Mouse (Mus musculus): Measurements from ENCODE around the gene Gcfc2. TPM values are rescaled to one million over a fixed set of nuclear protein-coding genes. Genes with fewer than 3 reads are reported as not detected.

Gene Gcfc2
- polyA plus RNA-seq, 1 experiment from 2014 or later: 14.3 TPM

DNA sequence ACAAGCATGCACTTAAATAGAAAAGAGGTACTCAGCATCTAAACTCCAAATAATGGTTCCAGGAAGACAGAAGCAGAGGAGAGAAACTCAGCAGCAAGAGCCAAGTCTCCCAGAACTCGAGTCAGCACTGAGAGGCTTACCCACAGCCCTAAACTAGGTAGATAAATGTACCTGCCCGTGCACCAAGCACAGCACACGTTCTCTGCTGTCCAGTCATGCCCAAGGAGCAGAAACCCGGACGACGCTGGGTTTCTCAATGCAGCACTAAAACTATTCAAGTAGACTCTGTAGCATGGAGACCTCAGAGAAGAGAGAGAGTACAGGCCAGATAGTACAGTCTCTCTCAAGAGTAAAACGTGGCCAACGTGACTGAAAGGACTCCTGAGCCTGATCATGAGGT, 36.4 kb downstream of the Gcfc2 start:
- no peak for DNase-seq (ENCODE audit: low spot score)
- peaks cover 13% of the 10 kb centered on the region for H3K36me3 ChIP-seq (replicated peaks; ENCODE audit: control insufficient read depth, insufficient read depth, low read depth, low read length)
- WGBS: 93% methylated on average over 8 of the region's 8 CpGs

DNA sequence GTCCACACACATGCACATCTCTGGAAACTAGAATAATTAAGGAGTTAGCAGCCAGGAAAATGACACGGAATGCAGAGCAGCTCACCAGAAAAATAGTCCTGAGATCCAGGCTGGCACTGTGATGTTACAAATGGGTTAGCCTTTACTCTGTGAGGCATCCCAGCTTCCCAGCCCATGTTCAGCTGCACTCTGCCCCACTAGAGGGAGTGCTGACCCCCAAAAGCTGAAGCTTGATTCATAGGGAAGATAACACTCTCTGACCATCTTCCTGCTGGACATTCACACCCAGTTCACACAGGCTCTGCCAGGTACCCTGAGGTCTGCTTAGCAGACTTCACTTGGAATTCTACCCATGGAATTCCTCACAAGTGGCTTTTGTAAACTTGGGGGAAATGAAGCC, 36.8 kb downstream of the Gcfc2 start:
- Histone ChIP-seq H3K9me3 (replicated peaks; ENCODE audit: control insufficient read depth, low read length) (0 out of 2 replicates have a peak, but pooled peaks cover 3% of the 10 kb centered on the region), H3K4me1 (ENCODE audit: control insufficient read depth, insufficient read depth, low read length) (no peaks in the 10 kb centered on the region), H3K36me3 (replicated peaks; ENCODE audit: control insufficient read depth, insufficient read depth, low read depth, low read length) (peaks cover 13% of the 10 kb centered on the region), H3K9ac (replicated peaks; ENCODE audit: low read length) (no peak overlapping the region), H3K27ac (replicated peaks; ENCODE audit: low read depth, low read length) (no peak overlapping the region), H3K4me2 (ENCODE audit: low read depth, low read length) (no peak overlapping the region), H3K27me3 (ENCODE audit: control insufficient read depth, insufficient read depth, low read length) (no peaks in the 10 kb centered on the region), H3K4me3 (ENCODE audit: low read depth, low read length) (no peak overlapping the region)
- DNase-seq (ENCODE audit: low spot score) (no peak), ATAC-seq (replicated peaks; ENCODE audit: insufficient number of reproducible peaks, low FRiP score, low TSS enrichment, low read depth) (no peak)
- WGBS: 88% methylated on average over 1 of the region's 1 CpGs

More for the DNA sequence above, 36.4 kb downstream of the Gcfc2 start:
- no peak overlapping the region for H3K4me2 ChIP-seq (ENCODE audit: low read depth, low read length)
- ATAC-seq (replicated peaks; ENCODE audit: insufficient number of reproducible peaks, low FRiP score, low TSS enrichment, low read depth): no peak
- H3K4me1 ChIP-seq (ENCODE audit: control insufficient read depth, insufficient read depth, low read length): no peaks in the 10 kb centered on the region
- H3K27me3 ChIP-seq (ENCODE audit: control insufficient read depth, insufficient read depth, low read length): no peaks in the 10 kb centered on the region
- no peak overlapping the region for H3K27ac ChIP-seq (replicated peaks; ENCODE audit: low read depth, low read length)
- no peak overlapping the region for H3K4me3 ChIP-seq (ENCODE audit: low read depth, low read length)
- H3K9me3 ChIP-seq (replicated peaks; ENCODE audit: control insufficient read depth, low read length): 0 out of 2 replicates have a peak, but pooled peaks cover 3% of the 10 kb centered on the region
- H3K9ac ChIP-seq (replicated peaks; ENCODE audit: low read length): no peak overlapping the region

DNA sequence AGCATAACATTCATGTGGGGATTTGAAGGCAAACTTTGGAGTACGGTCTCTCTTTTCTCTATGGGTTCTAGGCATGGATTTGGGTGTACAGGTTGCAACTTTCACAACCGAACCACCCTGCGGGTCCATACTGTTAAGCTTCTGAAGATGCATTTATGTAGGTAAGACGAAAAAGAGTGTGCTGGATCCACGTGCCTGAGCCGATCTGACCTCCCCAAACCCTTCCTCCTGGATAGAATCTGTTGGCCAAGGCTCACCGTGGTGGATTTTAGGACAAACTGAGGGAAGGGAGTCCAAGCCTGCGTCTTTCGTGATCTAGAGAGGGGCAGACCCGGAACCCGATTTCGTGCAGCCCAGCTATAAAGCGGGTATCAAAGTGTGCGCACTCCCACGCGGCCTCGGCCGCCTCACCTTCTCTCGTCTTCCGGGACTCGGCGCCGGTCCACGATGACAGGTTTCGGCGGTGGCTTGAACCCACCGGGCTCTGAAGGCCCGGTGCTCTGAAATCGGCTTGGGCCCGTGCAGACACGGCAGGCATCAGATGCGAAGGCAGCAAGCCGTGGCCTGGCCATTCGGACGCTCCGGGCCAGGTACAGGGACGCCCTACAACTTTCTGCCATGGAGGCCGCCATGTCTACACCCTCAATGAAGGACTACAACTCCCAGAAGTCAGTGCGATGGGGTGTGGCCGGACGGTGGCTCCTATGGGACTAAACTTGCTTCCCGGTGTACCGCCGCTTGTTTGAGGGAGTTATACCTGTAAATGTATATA, 42.0 kb downstream of the Gcfc2 start, which contains the start of gene Mrpl19:
Gene Mrpl19 (minus strand): TSS at position 663 of the 772 bp plus-strand sequence.
- peak within 1 kb of the TSS; percentile 86 for H3K4me3 ChIP-seq (ENCODE audit: low read depth, low read length)
- ATAC-seq (replicated peaks; ENCODE audit: insufficient number of reproducible peaks, low FRiP score, low TSS enrichment, low read depth): peak; percentile 95
- no peak within 1 kb of the TSS for H3K27ac ChIP-seq (replicated peaks; ENCODE audit: low read depth, low read length)
- peak within 1 kb of the TSS; percentile 83 for H3K9ac ChIP-seq (replicated peaks; ENCODE audit: low read length)
- H3K27me3 ChIP-seq (ENCODE audit: control insufficient read depth, insufficient read depth, low read length): no peaks in the 10 kb centered on the region
- peak within 1 kb of the TSS; percentile 58 for H3K4me2 ChIP-seq (ENCODE audit: low read depth, low read length)
- H3K9me3 ChIP-seq (replicated peaks; ENCODE audit: control insufficient read depth, low read length): no peaks in the 10 kb centered on the region
- under 1% methylated on average over 44 of the region's 44 CpGs for WGBS
- H3K4me1 ChIP-seq (ENCODE audit: control insufficient read depth, insufficient read depth, low read length): no peaks in the 10 kb centered on the region
- H3K36me3 ChIP-seq (replicated peaks; ENCODE audit: control insufficient read depth, insufficient read depth, low read depth, low read length): peaks cover 6% of the 10 kb centered on the region
- DNase-seq (ENCODE audit: low spot score): peak; percentile 96

DNA sequence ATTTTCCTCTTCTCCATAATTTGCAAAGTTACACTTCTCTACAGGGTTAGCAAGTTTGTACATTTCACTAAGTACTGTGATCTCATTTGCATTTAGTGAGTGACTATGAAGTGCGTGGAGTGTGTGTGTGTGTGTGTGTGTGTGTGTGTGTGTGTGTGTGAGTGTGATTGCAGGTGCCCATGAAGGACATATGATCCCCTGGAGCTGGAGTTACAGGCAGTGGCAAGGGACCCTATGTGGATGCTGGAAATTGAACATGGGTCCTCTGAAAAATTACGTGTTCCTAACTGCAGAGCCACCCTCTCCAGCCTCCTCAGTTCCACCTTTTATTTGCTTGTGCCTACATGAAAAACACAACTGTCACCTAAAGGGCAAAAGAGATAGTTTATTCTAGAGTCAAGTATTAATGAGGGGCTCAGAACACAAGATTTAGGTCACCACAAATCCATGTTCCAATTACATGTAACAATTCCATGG, 42.6 kb downstream of the Gcfc2 start:
- ATAC-seq (replicated peaks; ENCODE audit: insufficient number of reproducible peaks, low FRiP score, low TSS enrichment, low read depth) (peak; percentile 54), DNase-seq (ENCODE audit: low spot score) (no peak)
- Histone ChIP-seq H3K4me2 (ENCODE audit: low read depth, low read length) (no peak overlapping the region), H3K36me3 (replicated peaks; ENCODE audit: control insufficient read depth, insufficient read depth, low read depth, low read length) (peaks cover 5% of the 10 kb centered on the region), H3K4me1 (ENCODE audit: control insufficient read depth, insufficient read depth, low read length) (no peaks in the 10 kb centered on the region), H3K9me3 (replicated peaks; ENCODE audit: control insufficient read depth, low read length) (no peaks in the 10 kb centered on the region), H3K4me3 (ENCODE audit: low read depth, low read length) (peak overlapping the region; percentile 86), H3K27ac (replicated peaks; ENCODE audit: low read depth, low read length) (no peak overlapping the region), H3K9ac (replicated peaks; ENCODE audit: low read length) (no peak overlapping the region), H3K27me3 (ENCODE audit: control insufficient read depth, insufficient read depth, low read length) (no peaks in the 10 kb centered on the region)
- 49% methylated on average over 2 of the region's 2 CpGs for WGBS

DNA sequence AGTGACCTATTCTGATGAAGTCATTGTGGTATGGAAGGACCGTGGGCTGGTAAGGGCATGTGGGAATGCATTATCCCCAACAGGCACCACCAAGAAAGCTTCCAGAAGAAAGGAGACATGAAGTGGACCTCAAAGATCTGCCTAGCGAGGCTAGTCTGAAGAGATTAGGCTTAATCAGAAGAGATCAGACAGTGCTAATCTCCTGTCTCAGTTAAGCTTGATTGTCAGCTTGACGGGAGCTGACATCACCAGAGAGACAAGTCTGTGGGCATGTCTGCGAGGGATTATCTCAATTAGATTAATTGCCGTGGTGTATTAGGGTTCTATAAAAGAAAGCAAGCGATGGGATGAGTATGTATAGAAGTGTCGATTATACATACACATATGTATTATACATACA, 47.7 kb downstream of the Gcfc2 start:
- 77% methylated on average over 7 of the region's 7 CpGs for WGBS
- Histone ChIP-seq H3K9ac (replicated peaks; ENCODE audit: low read length) (no peak overlapping the region), H3K27ac (replicated peaks; ENCODE audit: low read depth, low read length) (no peak overlapping the region), H3K36me3 (replicated peaks; ENCODE audit: control insufficient read depth, insufficient read depth, low read depth, low read length) (no peaks in the 10 kb centered on the region), H3K27me3 (ENCODE audit: control insufficient read depth, insufficient read depth, low read length) (no peaks in the 10 kb centered on the region), H3K4me2 (ENCODE audit: low read depth, low read length) (no peak overlapping the region), H3K9me3 (replicated peaks; ENCODE audit: control insufficient read depth, low read length) (no peaks in the 10 kb centered on the region), H3K4me3 (ENCODE audit: low read depth, low read length) (no peak overlapping the region), H3K4me1 (ENCODE audit: control insufficient read depth, insufficient read depth, low read length) (no peaks in the 10 kb centered on the region)
- no peak for ATAC-seq (replicated peaks; ENCODE audit: insufficient number of reproducible peaks, low FRiP score, low TSS enrichment, low read depth)
- no peak for DNase-seq (ENCODE audit: low spot score)

DNA sequence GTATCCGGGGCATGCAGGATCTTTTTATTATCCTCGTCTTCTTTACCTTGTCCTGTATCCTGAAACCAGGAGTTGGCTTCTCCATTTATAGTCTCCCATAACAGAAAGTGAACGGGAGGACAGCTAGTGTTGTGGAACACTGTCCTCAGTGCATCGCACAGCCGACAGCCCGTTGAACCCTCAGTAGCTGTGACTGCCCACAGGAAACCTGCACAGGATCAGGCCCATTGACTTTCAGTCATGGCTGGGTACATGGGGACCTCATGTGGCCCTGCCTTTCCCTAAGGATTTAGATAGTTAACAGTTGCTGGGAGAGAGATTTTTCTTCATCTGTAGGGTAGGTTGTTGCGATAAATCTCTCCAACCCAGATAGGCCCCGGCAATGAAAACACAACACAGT, 49.1 kb downstream of the Gcfc2 start:
- H3K4me1 ChIP-seq (ENCODE audit: control insufficient read depth, insufficient read depth, low read length): no peaks in the 10 kb centered on the region
- ATAC-seq (replicated peaks; ENCODE audit: insufficient number of reproducible peaks, low FRiP score, low TSS enrichment, low read depth): no peak
- no peaks in the 10 kb centered on the region for H3K36me3 ChIP-seq (replicated peaks; ENCODE audit: control insufficient read depth, insufficient read depth, low read depth, low read length)
- no peaks in the 10 kb centered on the region for H3K27me3 ChIP-seq (ENCODE audit: control insufficient read depth, insufficient read depth, low read length)
- DNase-seq (ENCODE audit: low spot score): no peak
- H3K4me2 ChIP-seq (ENCODE audit: low read depth, low read length): no peak overlapping the region
- H3K9me3 ChIP-seq (replicated peaks; ENCODE audit: control insufficient read depth, low read length): no peaks in the 10 kb centered on the region
- WGBS: 87% methylated on average over 8 of the region's 8 CpGs
- no peak overlapping the region for H3K4me3 ChIP-seq (ENCODE audit: low read depth, low read length)
- no peak overlapping the region for H3K9ac ChIP-seq (replicated peaks; ENCODE audit: low read length)
- H3K27ac ChIP-seq (replicated peaks; ENCODE audit: low read depth, low read length): no peak overlapping the region

DNA sequence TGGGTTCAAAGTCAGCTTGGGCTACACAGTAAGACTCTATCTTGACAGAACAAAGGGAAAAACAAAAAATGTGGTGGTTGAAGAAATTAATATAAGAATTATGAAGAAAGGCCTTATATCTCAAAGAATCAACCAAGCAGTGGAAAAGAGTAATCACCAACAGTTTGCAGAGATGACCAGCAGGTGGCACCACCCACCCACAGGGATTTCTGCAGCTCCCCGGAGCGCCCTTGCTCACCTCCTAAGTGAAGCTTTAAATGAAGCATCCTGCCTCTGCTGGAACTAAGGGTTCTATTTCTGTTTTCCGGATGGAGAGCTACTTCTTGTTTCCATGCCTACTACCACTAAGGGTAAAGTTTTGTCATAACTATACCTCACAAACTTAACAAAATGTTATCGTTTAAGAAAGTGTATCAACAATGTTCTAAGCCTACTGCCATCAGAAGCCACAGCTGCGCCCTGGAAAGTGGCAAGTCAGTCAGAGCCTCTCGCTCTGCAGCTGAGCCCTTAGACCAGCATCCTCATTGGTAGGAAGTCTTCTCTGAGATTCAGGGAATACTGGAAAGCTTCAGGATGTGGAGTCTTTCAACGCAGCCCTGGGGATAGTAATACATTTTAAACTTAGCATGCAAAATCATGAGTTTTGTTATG, 52.6 kb downstream of the Gcfc2 start:
- H3K4me2 ChIP-seq (ENCODE audit: low read depth, low read length): no peak overlapping the region
- DNase-seq (ENCODE audit: low spot score) (peak; percentile 81), ATAC-seq (replicated peaks; ENCODE audit: insufficient number of reproducible peaks, low FRiP score, low TSS enrichment, low read depth) (peak; percentile 50; the same call in 1 of the 2 replicates)
- no peaks in the 10 kb centered on the region for H3K27me3 ChIP-seq (ENCODE audit: control insufficient read depth, insufficient read depth, low read length)
- no peaks in the 10 kb centered on the region for H3K36me3 ChIP-seq (replicated peaks; ENCODE audit: control insufficient read depth, insufficient read depth, low read depth, low read length)
- no peak overlapping the region for H3K4me3 ChIP-seq (ENCODE audit: low read depth, low read length)
- H3K4me1 ChIP-seq (ENCODE audit: control insufficient read depth, insufficient read depth, low read length): no peaks in the 10 kb centered on the region
- H3K27ac ChIP-seq (replicated peaks; ENCODE audit: low read depth, low read length): no peak overlapping the region
- H3K9me3 ChIP-seq (replicated peaks; ENCODE audit: control insufficient read depth, low read length): no peaks in the 10 kb centered on the region
- 39% methylated on average over 7 of the region's 7 CpGs for WGBS
- no peak overlapping the region for H3K9ac ChIP-seq (replicated peaks; ENCODE audit: low read length)

DNA sequence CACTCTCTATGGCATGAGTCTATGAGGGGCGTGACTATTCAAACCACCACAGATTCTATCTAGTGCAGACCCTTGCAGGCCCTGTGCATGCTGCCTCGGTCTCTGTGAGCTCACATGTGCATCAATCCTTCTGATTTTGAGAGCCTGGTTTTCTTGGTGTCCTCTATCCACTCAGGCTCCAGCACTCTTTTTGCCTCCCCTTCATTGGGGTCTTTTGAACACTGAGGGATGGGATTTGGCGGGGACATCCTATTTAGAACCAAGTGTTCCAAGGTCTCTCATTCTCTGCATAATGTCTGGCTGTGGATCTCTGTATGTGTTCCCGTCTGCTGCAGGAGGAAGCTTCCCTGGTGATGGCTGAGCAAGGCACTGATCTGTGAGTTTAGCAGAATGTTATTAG, 55.8 kb downstream of the Gcfc2 start:
- ATAC-seq (replicated peaks; ENCODE audit: insufficient number of reproducible peaks, low FRiP score, low TSS enrichment, low read depth): no peak
- Histone ChIP-seq H3K4me1 (ENCODE audit: control insufficient read depth, insufficient read depth, low read length) (no peaks in the 10 kb centered on the region), H3K9ac (replicated peaks; ENCODE audit: low read length) (no peak overlapping the region), H3K9me3 (replicated peaks; ENCODE audit: control insufficient read depth, low read length) (no peaks in the 10 kb centered on the region), H3K27ac (replicated peaks; ENCODE audit: low read depth, low read length) (no peak overlapping the region), H3K36me3 (replicated peaks; ENCODE audit: control insufficient read depth, insufficient read depth, low read depth, low read length) (no peaks in the 10 kb centered on the region), H3K27me3 (ENCODE audit: control insufficient read depth, insufficient read depth, low read length) (no peaks in the 10 kb centered on the region), H3K4me3 (ENCODE audit: low read depth, low read length) (no peak overlapping the region), H3K4me2 (ENCODE audit: low read depth, low read length) (no peak overlapping the region)
- no peak for DNase-seq (ENCODE audit: low spot score)
- WGBS: 86% methylated on average over 4 of the region's 4 CpGs

All from embryonic facial prominence, embryonic 11.5 days (tissue).